Mouse (Mus musculus): ENCODE measurements around the gene Gm5129. TPM values are rescaled to one million over a fixed set of nuclear protein-coding genes. Genes with fewer than 3 reads are reported as not detected.

Gm5129 gene
- polyA plus RNA-seq, 1 experiment from 2014 or later, result not detected

Other genes starting within 250 kb of the Gm5129 start
- gene Ube3c, start 166.7 kb downstream of the Gm5129 start, polyA plus RNA-seq (2015; fragmentation: Nextera tagmentation; extraction: Ambion mirVana), result 12.0 TPM in 2 replicates
- gene Dnajb6, start 248 bp downstream of the Gm5129 start, polyA plus RNA-seq (2015; fragmentation: Nextera tagmentation; extraction: Ambion mirVana), result 71.6 and 81.4 TPM in 2 replicates